Mouse (Mus musculus) stomach, embryonic 14.5 days (tissue): ENCODE results near the gene Slc24a4. TPM values are rescaled to one million over a fixed set of nuclear protein-coding genes. Genes with fewer than 3 reads are reported as not detected.

Source experiments
- ATAC-seq: fragments of 200-750 bp; cut with Nextera tagmentation; 2 replicates; pipeline ENCODE4 v1.8.0; 2017; ENCODE audit warnings: low read depth, moderate TSS enrichment; ENCODE audit not compliant: insufficient number of reproducible peaks, insufficient read depth, low FRiP score
- H3K27ac ChIP-seq: fragments of 300-500 bp; sonication (generic); 2 replicates; pipeline ENCODE4 v1.5.1; 2014; ENCODE audit warnings: mild to moderate bottlenecking, low read length, moderate library complexity, mixed read lengths
- H3K27me3 ChIP-seq: fragments of 300-500 bp; sonication (generic); 2 replicates; pipeline ENCODE4 v1.6.1; 2014; ENCODE audit warnings: low read length, control low read depth, mixed read lengths; ENCODE audit not compliant: control insufficient read depth, insufficient read depth
- H3K36me3 ChIP-seq: fragments of 300-500 bp; sonication (generic); 2 replicates; pipeline ENCODE4 v1.6.1; 2014; ENCODE audit warnings: mild to moderate bottlenecking, control low read depth, low read length, moderate library complexity, mixed read lengths; ENCODE audit not compliant: control insufficient read depth, insufficient read depth
- H3K4me1 ChIP-seq: fragments of 300-500 bp; sonication (generic); 2 replicates; pipeline ENCODE4 v1.6.1; 2014; ENCODE audit warnings: low read length, control low read depth, mixed read lengths; ENCODE audit not compliant: control insufficient read depth, insufficient read depth
- H3K4me2 ChIP-seq: fragments of 300-500 bp; sonication (generic); replicated peaks from 2 replicates; pipeline ENCODE4 v1.6.1; 2014; ENCODE audit warnings: low read depth, low read length, control low read depth
- H3K4me3 ChIP-seq: fragments of 300-500 bp; sonication (generic); 2 replicates; pipeline ENCODE4 v1.5.1; 2014; ENCODE audit warnings: low read depth, low read length, control low read depth
- H3K9ac ChIP-seq: fragments of 300-500 bp; sonication (generic); replicated peaks from 2 replicates; pipeline ENCODE4 v1.6.1; 2014; ENCODE audit warnings: low read depth, mild to moderate bottlenecking, control low read depth, low read length, moderate library complexity, mixed read lengths
- H3K9me3 ChIP-seq: fragments of 300-500 bp; sonication (generic); 2 replicates; pipeline ENCODE4 v1.6.1; 2016; ENCODE audit warnings: low read depth, low read length, control low read depth; ENCODE audit not compliant: control insufficient read depth
- WGBS: fragments of 180-500 bp; shearing (Covaris S2); extraction: QIAGEN DNeasy Blood & Tissue Kit; methylation state at CpG from one replicate; pipeline ENCODE4 v1.1.7; 2014; 5-methylcytosine and 5-hydroxymethylcytosine counted together
- polyA plus RNA-seq: library from polyadenylated mRNA; unstranded; fragments of >200 nt; fragmentation: Nextera tagmentation; extraction: Ambion mirVana; gene quantifications from 2 replicates; pipeline ENCODE4 v1.2.1, GENCODE M21; 2014

The Slc24a4 gene
- polyA plus RNA-seq, 1 experiment from 2014 or later = 0.26 TPM

- Histone ChIP-seq H3K4me1 (peaks cover 16% of the 10 kb centered on the region), H3K27me3 (no peaks in the 10 kb centered on the region), H3K4me3 (no peak overlapping the region), H3K9me3 (no peaks in the 10 kb centered on the region), H3K4me2 (no peak overlapping the region), H3K36me3 (no peaks in the 10 kb centered on the region), H3K27ac (no peak overlapping the region), H3K9ac (no peak overlapping the region)
- 58% methylated on average over 7 of the region's 7 CpGs for WGBS
- no peak for ATAC-seq
Measured at GRCm38 (mm10) chr12:102280867-102281503, 152.5 kb downstream of the Slc24a4 start.

- Histone ChIP-seq H3K27ac (no peak overlapping the region), H3K4me2 (peak overlapping the region; percentile 95; the same call in 1 of the 2 replicates), H3K9me3 (no peaks in the 10 kb centered on the region), H3K9ac (no peak overlapping the region), H3K4me1 (peaks cover 27% of the 10 kb centered on the region), H3K27me3 (no peaks in the 10 kb centered on the region), H3K36me3 (no peaks in the 10 kb centered on the region), H3K4me3 (no peak overlapping the region)
- no peak for ATAC-seq
- WGBS = 67% methylated on average over 2 of the region's 2 CpGs
Measured at GRCm38 (mm10) chr12:102282126-102282525, 153.6 kb downstream of the Slc24a4 start.

- WGBS = 2% methylated on average over 73 of the region's 75 CpGs
- H3K27ac ChIP-seq = peak within 1 kb of the TSS; percentile 71
- no peaks in the 10 kb centered on the region for H3K36me3 ChIP-seq
- H3K4me3 ChIP-seq = peak within 1 kb of the TSS; percentile 63
- peaks cover 35% of the 10 kb centered on the region for H3K4me1 ChIP-seq
- H3K9me3 ChIP-seq = no peaks in the 10 kb centered on the region
- ATAC-seq = peak; percentile 42
- peak within 1 kb of the TSS; percentile 65 for H3K9ac ChIP-seq
- no peaks in the 10 kb centered on the region for H3K27me3 ChIP-seq
- H3K4me2 ChIP-seq = peak within 1 kb of the TSS; percentile 95
Measured at GRCm38 (mm10) chr12:102282763-102283482, 154.4 kb downstream of the Slc24a4 start, which contains the start of gene Rin3. Gene Rin3 (plus strand): TSS chr12:102283048.

- peak overlapping the region; percentile 95 for H3K4me2 ChIP-seq
- H3K4me1 ChIP-seq = peaks cover 41% of the 10 kb centered on the region
- H3K27ac ChIP-seq = peak overlapping the region; percentile 71
- peak overlapping the region; percentile 63 for H3K4me3 ChIP-seq
- no peaks in the 10 kb centered on the region for H3K9me3 ChIP-seq
- no peaks in the 10 kb centered on the region for H3K27me3 ChIP-seq
- peak overlapping the region; percentile 65 for H3K9ac ChIP-seq
- H3K36me3 ChIP-seq = no peaks in the 10 kb centered on the region
- peak; percentile 43; the same call in 1 of the 2 replicates for ATAC-seq
- WGBS = 6% methylated on average over 24 of the region's 24 CpGs
Measured at GRCm38 (mm10) chr12:102283483-102284266, 155.1 kb downstream of the Slc24a4 start.

GRCm38 (mm10) chr12:102284267-102284610, 155.7 kb downstream of the Slc24a4 start:
- H3K4me2 ChIP-seq = peak overlapping the region; percentile 95
- peak overlapping the region; percentile 66 for H3K27ac ChIP-seq
- peak; percentile 7; the same call in 1 of the 2 replicates for ATAC-seq
- no peak overlapping the region; the same call in 1 of the 2 replicates for H3K9ac ChIP-seq
- WGBS = 12% methylated on average over 9 of the region's 9 CpGs
- H3K4me1 ChIP-seq = peaks cover 46% of the 10 kb centered on the region
- H3K4me3 ChIP-seq = peak overlapping the region; percentile 63
- H3K36me3 ChIP-seq = no peaks in the 10 kb centered on the region
- no peaks in the 10 kb centered on the region for H3K27me3 ChIP-seq
- H3K9me3 ChIP-seq = no peaks in the 10 kb centered on the region

- 37% methylated on average over 3 of the region's 3 CpGs for whole genome bisulfite sequencing
- peak overlapping the region; percentile 63 for H3K4me3 ChIP-seq
- H3K9ac ChIP-seq = no peak overlapping the region; the same call in 1 of the 2 replicates
- H3K4me1 ChIP-seq = peaks cover 46% of the 10 kb centered on the region
- no peaks in the 10 kb centered on the region for H3K36me3 ChIP-seq
- no peaks in the 10 kb centered on the region for H3K9me3 ChIP-seq
- no peak for ATAC-seq
- H3K27me3 ChIP-seq = no peaks in the 10 kb centered on the region
- H3K27ac ChIP-seq = peak overlapping the region; percentile 66; the same call in 1 of the 2 replicates
- H3K4me2 ChIP-seq = peak overlapping the region; percentile 95
Measured at GRCm38 (mm10) chr12:102284618-102285159, 156.2 kb downstream of the Slc24a4 start.

- whole genome bisulfite sequencing = 72% methylated on average over 6 of the region's 6 CpGs
Measured at GRCm38 (mm10) chr12:102285318-102285717, 156.8 kb downstream of the Slc24a4 start.

GRCm38 (mm10) chr12:102285779-102286178, 157.2 kb downstream of the Slc24a4 start:
- ATAC-seq = no peak
- no peaks in the 10 kb centered on the region for H3K27me3 ChIP-seq
- WGBS = 70% methylated on average over 5 of the region's 5 CpGs
- H3K9me3 ChIP-seq = no peaks in the 10 kb centered on the region
- H3K4me2 ChIP-seq = no peak overlapping the region
- H3K9ac ChIP-seq = no peak overlapping the region
- peaks cover 46% of the 10 kb centered on the region for H3K4me1 ChIP-seq
- H3K27ac ChIP-seq = no peak overlapping the region
- H3K36me3 ChIP-seq = no peaks in the 10 kb centered on the region; the same call in 1 of the 2 replicates
- no peak overlapping the region for H3K4me3 ChIP-seq

More at GRCm38 (mm10) chr12:102285318-102285717, 156.8 kb downstream of the Slc24a4 start:
- Histone ChIP-seq H3K9me3 (no peaks in the 10 kb centered on the region), H3K27ac (no peak overlapping the region), H3K9ac (no peak overlapping the region), H3K27me3 (no peaks in the 10 kb centered on the region), H3K4me3 (no peak overlapping the region), H3K4me2 (0 out of 2 replicates have a peak overlapping the region, but pooled peaks have one; percentile 95), H3K4me1 (peaks cover 46% of the 10 kb centered on the region), H3K36me3 (no peaks in the 10 kb centered on the region; the same call in 1 of the 2 replicates)
- no peak for ATAC-seq
